In the genomic region with DNA sequence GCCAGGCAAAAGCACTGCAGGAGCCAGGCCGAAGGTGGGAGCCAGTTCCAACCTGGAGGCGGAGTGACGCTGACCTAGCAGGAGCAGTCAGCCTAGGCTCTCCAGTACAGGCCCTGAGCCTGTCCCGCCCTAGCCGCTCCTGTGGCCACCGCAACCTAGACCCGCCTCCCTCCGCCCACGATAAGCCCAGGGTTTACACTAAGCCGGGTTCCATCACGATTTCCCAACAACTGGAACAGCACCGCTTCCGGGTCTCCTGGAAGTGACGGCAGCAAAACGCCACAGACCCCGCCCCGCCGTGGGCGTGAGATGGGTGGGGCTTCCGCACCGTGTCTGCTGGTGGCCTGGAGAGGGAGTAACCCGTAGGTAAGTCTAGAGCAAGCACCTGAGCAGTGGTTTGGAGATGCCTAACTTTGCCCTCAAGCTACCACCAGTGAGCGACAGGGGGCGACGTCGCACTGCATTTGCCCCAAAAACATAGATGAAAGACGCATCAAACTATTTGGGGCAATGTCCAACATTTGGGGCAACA, we compare ENCODE assay signal across 8 mouse cellular contexts. TPM values are rescaled to one million over a fixed set of nuclear protein-coding genes. Genes with fewer than 3 reads are reported as not detected.
DNase-seq lines count a peak whose midpoint lies in the region; ATAC-seq lines count a peak whose summit lies in the region.

No protein-coding gene starts in this region.

- peaks cover 34% of the 10 kb centered on the region for H3K36me3 ChIP-seq in forebrain, embryonic 14.5 days (ENCODE audit: control insufficient read depth, insufficient read depth, low read length)
- peaks cover 36% of the 10 kb centered on the region for H3K36me3 ChIP-seq in neural tube, embryonic 15.5 days

- ATAC-seq in forebrain, embryonic 14.5 days: peak; percentile 83
- peak; percentile 89 for ATAC-seq in neural tube, embryonic 15.5 days (ENCODE audit: low FRiP score)

- intact Hi-C loops in heart, postnatal 14 days (cut with DNase I): loop anchor here (5.0 kb wide), 1 partner anchor 159 kb away; no protein-coding TSS in a partner anchor

- H3K27ac ChIP-seq in forebrain, embryonic 14.5 days (ENCODE audit: low read depth, low read length): no peak overlapping the region
- peak overlapping the region; percentile 14 for H3K27ac ChIP-seq in neural tube, embryonic 15.5 days (replicated peaks)

- H3K27me3 ChIP-seq in forebrain, embryonic 14.5 days (replicated peaks; ENCODE audit: control insufficient read depth, insufficient read depth, low read length): no peaks in the 10 kb centered on the region
- H3K27me3 ChIP-seq in neural tube, embryonic 15.5 days (replicated peaks): no peaks in the 10 kb centered on the region

- H3K9me3 ChIP-seq in forebrain, embryonic 14.5 days (replicated peaks; ENCODE audit: control insufficient read depth, low read length): no peaks in the 10 kb centered on the region
- H3K9me3 ChIP-seq in neural tube, embryonic 15.5 days (replicated peaks): no peaks in the 10 kb centered on the region

- H3K4me2 ChIP-seq in forebrain, embryonic 14.5 days (ENCODE audit: low read length): peak overlapping the region; percentile 82
- H3K4me2 ChIP-seq in neural tube, embryonic 15.5 days: peak overlapping the region; percentile 89

- peak; percentile 97 for DNase-seq in ES-CJ7 (ENCODE audit: low read depth, low spot score)
- peak; percentile 91 for DNase-seq in cerebellum, adult 11 months
- peak; percentile 93 for DNase-seq in forebrain, embryonic 14.5 days (ENCODE audit: low spot score)
- peak; percentile 95 to 97 for DNase-seq in heart, postnatal 14 days
- DNase-seq in layer of hippocampus, adult 11-12 months (ENCODE audit: low spot score): peak; percentile 96
- peak; percentile 98 for DNase-seq in lung, adult 18-20 months
- DNase-seq in testis, postnatal 14 days (ENCODE audit: low spot score): peak; percentile 91

- under 1% methylated on average over 27 of the region's 27 CpGs for WGBS in forebrain, embryonic 14.5 days
- under 1% methylated on average over 27 of the region's 27 CpGs for WGBS in neural tube, embryonic 15.5 days

- H3K9ac ChIP-seq in forebrain, embryonic 14.5 days (ENCODE audit: low read length): peak overlapping the region; percentile 81
- peak overlapping the region; percentile 47 for H3K9ac ChIP-seq in neural tube, embryonic 15.5 days (replicated peaks)

- peak overlapping the region; percentile 89 for H3K4me3 ChIP-seq in forebrain, embryonic 14.5 days (ENCODE audit: low read depth, low read length)
- H3K4me3 ChIP-seq in neural tube, embryonic 15.5 days (replicated peaks): peak overlapping the region; percentile 51

- H3K4me1 ChIP-seq in forebrain, embryonic 14.5 days (ENCODE audit: control insufficient read depth, insufficient read depth, low read length): peaks cover 27% of the 10 kb centered on the region
- H3K4me1 ChIP-seq in neural tube, embryonic 15.5 days: peaks cover 77% of the 10 kb centered on the region

RNA-seq across cellular contexts. Expression of a gene that starts 1.8 kb away (rescaled TPM):
- 407 and 420 TPM in 2 replicates for polyA plus RNA-seq in forebrain, embryonic 14.5 days (2014; fragmentation: Nextera tagmentation; extraction: Ambion mirVana)
- 100 to 1,000 TPM; 172 to 176 TPM for total RNA-seq in heart, postnatal 14 days (2021)
- 429 and 444 TPM in 2 replicates for polyA plus RNA-seq in neural tube, embryonic 15.5 days (2015; fragmentation: Nextera tagmentation; extraction: Ambion mirVana)

RNA-seq across cellular contexts. Expression of a gene that starts 6.1 kb away (rescaled TPM):
- polyA plus RNA-seq in forebrain, embryonic 14.5 days (2014; fragmentation: Nextera tagmentation; extraction: Ambion mirVana): not detected in 2 replicates
- under 1 TPM in 1 of 2 experiments, not detected in 1; 0.14 TPM for total RNA-seq in heart, postnatal 14 days (2021)
- not detected in 2 replicates for polyA plus RNA-seq in neural tube, embryonic 15.5 days (2015; fragmentation: Nextera tagmentation; extraction: Ambion mirVana)

RNA-seq across cellular contexts. Expression of a gene that starts 6.7 kb away (rescaled TPM):
- polyA plus RNA-seq in forebrain, embryonic 14.5 days (2014; fragmentation: Nextera tagmentation; extraction: Ambion mirVana): 7.2 and 9.7 TPM in 2 replicates
- 1 to 10 TPM; 8.1 to 9.0 TPM for total RNA-seq in heart, postnatal 14 days (2021)
- 11.0 and 12.8 TPM in 2 replicates for polyA plus RNA-seq in neural tube, embryonic 15.5 days (2015; fragmentation: Nextera tagmentation; extraction: Ambion mirVana)

RNA-seq across cellular contexts. Expression of a gene that starts 23.7 kb away (rescaled TPM):
- polyA plus RNA-seq in forebrain, embryonic 14.5 days (2014; fragmentation: Nextera tagmentation; extraction: Ambion mirVana): 19.6 and 23.9 TPM in 2 replicates
- 10 to 100 TPM; 11.4 to 13.5 TPM for total RNA-seq in heart, postnatal 14 days (2021)
- 21.1 and 21.3 TPM in 2 replicates for polyA plus RNA-seq in neural tube, embryonic 15.5 days (2015; fragmentation: Nextera tagmentation; extraction: Ambion mirVana)

RNA-seq across cellular contexts. Expression of a gene that starts 27.6 kb away (rescaled TPM):
- 0.16 TPM in 1 of 2 replicates, not detected in the other for polyA plus RNA-seq in forebrain, embryonic 14.5 days (2014; fragmentation: Nextera tagmentation; extraction: Ambion mirVana)
- total RNA-seq in heart, postnatal 14 days (2021): not detected
- polyA plus RNA-seq in neural tube, embryonic 15.5 days (2015; fragmentation: Nextera tagmentation; extraction: Ambion mirVana): not detected in 2 replicates
